Mouse (Mus musculus): ENCODE results near the gene Rfx8.

Rfx8 gene

GRCm38 (mm10) chr1:39720632-39721350 is at the start of gene Rfx8:
Rfx8 (minus strand) TSS chr1:39720997.
- no peak for DNase-seq (ENCODE audit: low read depth)

GRCm38 (mm10) chr1:39770436-39770835 is 49.6 kb upstream of the Rfx8 start:
- DNase-seq (ENCODE audit: low read depth) = no peak

- DNase-seq (ENCODE audit: low read depth) = no peak
These were observed 47.2 kb upstream of the Rfx8 start for GRCm38 (mm10) chr1:39768017-39768416.

GRCm38 (mm10) chr1:39765854-39766493 is 45.2 kb upstream of the Rfx8 start:
- DNase-seq (ENCODE audit: low read depth) = no peak

GRCm38 (mm10) chr1:39762025-39762370 is 41.2 kb upstream of the Rfx8 start:
- DNase-seq (ENCODE audit: low read depth) = no peak

- no peak for DNase-seq (ENCODE audit: low read depth)
These were observed 40.6 kb upstream of the Rfx8 start for GRCm38 (mm10) chr1:39761211-39762024.

- DNase-seq (ENCODE audit: low read depth) = no peak
These were observed 39.5 kb upstream of the Rfx8 start for GRCm38 (mm10) chr1:39760181-39760715.

GRCm38 (mm10) chr1:39759231-39760175 is 38.7 kb upstream of the Rfx8 start:
- DNase-seq (ENCODE audit: low read depth) = no peak

GRCm38 (mm10) chr1:39758244-39758643 is 37.4 kb upstream of the Rfx8 start:
- DNase-seq (ENCODE audit: low read depth) = no peak

- no peak for DNase-seq (ENCODE audit: low read depth)
These were observed 36.2 kb upstream of the Rfx8 start for GRCm38 (mm10) chr1:39756952-39757351.

- DNase-seq (ENCODE audit: low read depth) = peak; percentile 58
These were observed 33.6 kb upstream of the Rfx8 start for GRCm38 (mm10) chr1:39754224-39754957.

- DNase-seq (ENCODE audit: low read depth) = no peak
These were observed 30.7 kb upstream of the Rfx8 start for GRCm38 (mm10) chr1:39751537-39751936.

- no peak for DNase-seq (ENCODE audit: low read depth)
These were observed 28.9 kb upstream of the Rfx8 start for GRCm38 (mm10) chr1:39749664-39750063.

- no peak for DNase-seq (ENCODE audit: low read depth)
These were observed 28.4 kb upstream of the Rfx8 start for GRCm38 (mm10) chr1:39749214-39749613.

- no peak for DNase-seq (ENCODE audit: low read depth)
These were observed 27.9 kb upstream of the Rfx8 start for GRCm38 (mm10) chr1:39748666-39749065.

- no peak for DNase-seq (ENCODE audit: low read depth)
These were observed 25.7 kb upstream of the Rfx8 start for GRCm38 (mm10) chr1:39746464-39746863.

GRCm38 (mm10) chr1:39740948-39741347 is 20.2 kb upstream of the Rfx8 start:
- no peak for DNase-seq (ENCODE audit: low read depth)

- DNase-seq (ENCODE audit: low read depth) = no peak
These were observed 19.2 kb upstream of the Rfx8 start for GRCm38 (mm10) chr1:39740002-39740401.

GRCm38 (mm10) chr1:39735927-39736604 is 15.3 kb upstream of the Rfx8 start:
- peak; percentile 21 for DNase-seq (ENCODE audit: low read depth)

GRCm38 (mm10) chr1:39735493-39735892 is 14.7 kb upstream of the Rfx8 start:
- DNase-seq (ENCODE audit: low read depth) = peak; percentile 22
